Mouse (Mus musculus) hindbrain, embryonic 14.5 days (tissue): ENCODE measurements at regions not wholly inside any gene's neighbourhood (a gene's known extent, or its start where the extent isn't known, plus 50 kb on each side); places are given as distances from the start of the nearest gene placed in this dataset.
"Not testable (repeated sequence)": the region's sequence is repeated elsewhere in the genome, so short reads cannot be mapped to it uniquely, and the experiment has no call there.

ENCODE experiments used
- ATAC-seq: fragments of 200-750 bp; cut with Nextera tagmentation; 2 replicates; pipeline ENCODE4 v1.8.0; 2017; ENCODE audit warnings: moderate number of reproducible peaks, mild to moderate bottlenecking, moderate TSS enrichment, moderate library complexity; ENCODE audit not compliant: low FRiP score
- DNase-seq: peaks from one replicate; pipeline ENCODE4 v3.0.0-alpha.2; 2015; ENCODE audit warnings: low spot score
- H3K27ac ChIP-seq: fragments of 300-500 bp; sonication (generic); 2 replicates; pipeline ENCODE4 v1.5.1; 2014; ENCODE audit warnings: mild to moderate bottlenecking, moderate library complexity
- H3K27me3 ChIP-seq: fragments of 300-500 bp; sonication (generic); 2 replicates; pipeline ENCODE4 v1.6.1; 2014; ENCODE audit warnings: mild to moderate bottlenecking, low read length, mixed read lengths; ENCODE audit not compliant: control insufficient read depth, insufficient read depth
- H3K36me3 ChIP-seq: fragments of 300-500 bp; sonication (generic); replicated peaks from 2 replicates; pipeline ENCODE4 v1.6.1; 2014; ENCODE audit not compliant: control insufficient read depth, insufficient read depth
- H3K4me1 ChIP-seq: fragments of 300-500 bp; sonication (generic); replicated peaks from 2 replicates; pipeline ENCODE4 v1.6.1; 2014; ENCODE audit warnings: antibody characterized with exemption, low read length, mixed read lengths; ENCODE audit not compliant: control insufficient read depth, insufficient read depth
- H3K4me2 ChIP-seq: fragments of 300-500 bp; sonication (generic); replicated peaks from 2 replicates; pipeline ENCODE4 v1.6.1; 2014; ENCODE audit warnings: mild to moderate bottlenecking, moderate library complexity
- H3K4me3 ChIP-seq: fragments of 300-500 bp; sonication (generic); replicated peaks from 2 replicates; pipeline ENCODE4 v1.5.1; 2014; ENCODE audit warnings: mild to moderate bottlenecking, low read length
- H3K9ac ChIP-seq: fragments of 300-500 bp; sonication (generic); 2 replicates; pipeline ENCODE4 v1.6.1; 2014
- H3K9me3 ChIP-seq: fragments of 300-500 bp; sonication (generic); 2 replicates; pipeline ENCODE4 v1.6.1; 2016; ENCODE audit warnings: low read length; ENCODE audit not compliant: control insufficient read depth
- WGBS: fragments of 180-500 bp; shearing (Covaris S2); extraction: QIAGEN DNeasy Blood & Tissue Kit; methylation state at CpG from one replicate; pipeline ENCODE4 v1.1.7; 2014; 5-methylcytosine and 5-hydroxymethylcytosine counted together

DNA sequence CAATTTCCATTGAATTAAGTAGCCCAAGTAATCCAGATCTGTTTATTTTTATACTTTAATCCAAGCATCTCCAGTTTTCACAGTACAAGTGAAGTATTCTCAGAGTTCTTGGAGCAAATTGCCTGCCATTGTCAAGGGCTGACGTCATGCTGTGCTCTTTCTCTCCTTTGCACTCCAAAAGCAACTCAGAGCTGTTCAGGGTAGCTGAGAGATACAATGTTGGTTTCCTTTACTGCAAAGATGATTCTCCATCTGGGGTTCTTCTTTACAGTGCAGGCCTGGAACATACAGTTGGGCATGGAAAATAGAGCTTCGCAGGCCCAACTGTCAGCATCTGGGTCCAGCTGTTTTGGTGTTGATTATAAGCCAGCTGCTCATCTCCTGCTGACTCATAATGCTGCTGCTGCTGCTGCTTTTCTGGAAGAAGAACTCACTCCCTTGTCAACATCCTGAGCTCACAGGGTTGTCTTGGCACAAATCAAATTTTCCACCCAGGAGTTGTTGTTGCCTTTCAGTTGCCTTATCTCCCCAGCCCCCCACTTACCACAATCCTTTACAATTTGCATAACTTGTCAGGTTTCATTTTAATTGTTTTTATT, 454.7 kb upstream of the Slc5a7 start:
- no peak overlapping the region for H3K27ac ChIP-seq
- no peak for DNase-seq
- H3K9me3 ChIP-seq = no peaks in the 10 kb centered on the region
- peak; percentile 34; the same call in 1 of the 2 replicates for ATAC-seq
- no peaks in the 10 kb centered on the region for H3K4me1 ChIP-seq
- 35% methylated on average over 2 of the region's 2 CpGs for WGBS
- H3K27me3 ChIP-seq = no peaks in the 10 kb centered on the region
- H3K4me3 ChIP-seq = no peak overlapping the region
- no peak overlapping the region for H3K9ac ChIP-seq
- H3K4me2 ChIP-seq = no peak overlapping the region
- no peaks in the 10 kb centered on the region for H3K36me3 ChIP-seq

DNA sequence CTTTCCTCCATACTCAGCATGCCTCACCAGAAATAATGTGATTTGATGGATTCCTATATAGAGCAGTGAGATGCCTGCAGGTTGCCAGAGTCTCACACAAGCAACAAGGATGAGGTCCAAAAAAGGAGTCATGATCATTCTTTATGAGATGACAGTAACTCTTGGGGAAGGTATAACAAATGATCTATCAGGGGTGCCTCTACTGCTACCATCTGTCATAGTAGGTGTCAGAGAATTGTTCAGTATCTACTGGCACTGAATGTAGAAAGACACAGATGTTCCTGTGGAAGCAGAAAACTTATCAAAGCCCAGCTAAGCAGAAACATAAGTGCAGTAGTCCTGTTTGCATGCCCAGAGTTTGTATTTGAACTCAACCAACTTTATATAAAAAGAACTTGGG, 454.1 kb upstream of the Slc5a7 start:
- Histone ChIP-seq H3K9ac (no peak overlapping the region), H3K4me3 (no peak overlapping the region), H3K4me2 (no peak overlapping the region), H3K4me1 (no peaks in the 10 kb centered on the region), H3K36me3 (no peaks in the 10 kb centered on the region), H3K27me3 (no peaks in the 10 kb centered on the region), H3K9me3 (no peaks in the 10 kb centered on the region), H3K27ac (no peak overlapping the region)
- no peak for DNase-seq
- 0 out of 2 replicates have a peak, but pooled peaks have one; percentile 37 for ATAC-seq

DNA sequence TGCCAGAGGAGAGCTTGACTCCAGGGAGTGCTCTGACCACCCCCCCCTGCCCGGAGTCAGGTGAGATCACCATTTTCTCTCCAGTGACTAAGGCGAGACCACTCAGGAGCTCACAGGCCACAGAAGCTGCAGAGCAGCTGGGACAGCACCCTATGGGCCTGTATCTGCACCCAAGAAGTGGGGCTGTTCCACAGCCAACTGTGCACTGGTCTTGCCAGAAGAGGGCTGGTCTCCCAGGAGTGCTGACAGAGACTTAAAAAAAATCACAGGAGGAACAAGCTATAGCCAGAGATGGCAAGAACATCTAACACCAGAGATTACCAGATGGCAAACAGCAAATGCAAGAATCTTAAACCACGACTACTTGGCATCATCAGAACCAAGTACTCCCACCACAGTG, 437.0 kb upstream of the Slc5a7 start:
- ATAC-seq = no peak
- 70% methylated on average over 3 of the region's 3 CpGs for whole genome bisulfite sequencing

DNA sequence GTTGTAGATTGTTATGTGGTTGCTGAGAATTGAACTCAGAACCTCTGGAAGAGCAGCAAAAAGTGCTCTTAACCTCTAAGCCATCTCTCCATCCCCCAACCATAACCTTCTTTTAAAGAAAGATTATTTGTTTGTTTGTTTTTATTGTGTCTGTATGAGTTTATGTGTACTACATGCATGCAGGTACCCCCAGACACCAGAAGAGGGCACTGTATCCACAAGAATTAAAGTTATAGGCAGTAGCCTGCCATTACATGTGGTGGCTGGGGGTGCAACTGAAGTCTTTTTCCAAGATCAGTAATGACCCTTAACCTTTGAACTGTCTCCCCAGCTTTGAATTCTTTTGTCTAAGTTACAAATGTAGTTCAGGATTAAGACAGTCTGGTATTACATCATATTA, 428.8 kb upstream of the Slc5a7 start:
- ATAC-seq (no peak), DNase-seq (no peak)
- no peaks in the 10 kb centered on the region for H3K4me1 ChIP-seq
- no peak overlapping the region for H3K27ac ChIP-seq
- no peak overlapping the region for H3K9ac ChIP-seq
- no peaks in the 10 kb centered on the region for H3K27me3 ChIP-seq
- no peaks in the 10 kb centered on the region for H3K9me3 ChIP-seq
- H3K36me3 ChIP-seq = no peaks in the 10 kb centered on the region
- no peak overlapping the region for H3K4me2 ChIP-seq
- no peak overlapping the region for H3K4me3 ChIP-seq

More for the DNA sequence above, 437.0 kb upstream of the Slc5a7 start:
- no peaks in the 10 kb centered on the region for H3K4me1 ChIP-seq
- H3K4me2 ChIP-seq = no peak overlapping the region
- H3K27ac ChIP-seq = no peak overlapping the region
- no peak for DNase-seq
- H3K9me3 ChIP-seq = no peaks in the 10 kb centered on the region
- H3K4me3 ChIP-seq = no peak overlapping the region
- H3K9ac ChIP-seq = no peak overlapping the region
- no peaks in the 10 kb centered on the region for H3K36me3 ChIP-seq
- no peaks in the 10 kb centered on the region for H3K27me3 ChIP-seq

DNA sequence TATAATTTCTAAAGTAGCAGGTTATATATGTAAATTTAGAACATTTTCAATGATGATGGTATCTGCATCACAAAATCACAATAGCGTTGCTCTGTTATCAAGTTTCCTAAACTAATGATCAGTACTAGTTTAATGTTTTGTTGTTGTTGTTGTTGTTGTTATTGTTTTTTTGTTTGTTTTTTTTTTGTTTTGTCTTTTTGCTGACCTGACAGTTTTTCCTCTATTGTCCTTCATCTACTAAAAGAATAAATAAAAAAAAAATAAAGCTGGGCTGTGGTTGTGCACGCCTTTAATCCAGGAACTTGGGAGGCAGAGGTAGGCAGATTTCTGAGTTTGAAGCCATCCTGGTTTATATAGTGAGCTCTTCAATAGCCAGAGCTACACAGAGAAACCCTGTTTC, 427.9 kb upstream of the Slc5a7 start:
- 97% methylated on average over 2 of the region's 2 CpGs for WGBS
- ATAC-seq = no peak
- no peak overlapping the region for H3K9ac ChIP-seq

DNA sequence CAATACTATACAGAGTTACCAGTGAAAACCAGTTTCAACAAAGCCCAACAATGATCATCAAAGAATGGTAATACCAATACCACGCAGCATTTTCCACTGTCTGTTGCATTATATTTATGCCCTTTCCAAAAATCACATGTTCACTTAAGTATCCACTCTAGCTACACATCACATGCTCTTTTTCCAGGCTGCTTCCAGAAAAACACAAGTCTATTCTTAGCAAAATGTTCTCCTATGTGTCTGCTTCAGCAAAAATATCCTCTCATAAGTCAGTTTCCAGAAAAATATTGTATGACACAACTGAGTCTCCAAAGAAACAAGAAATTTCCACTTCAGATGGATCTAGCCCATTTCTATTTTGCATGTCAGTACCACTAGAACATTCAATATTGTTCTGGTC, 414.2 kb upstream of the Slc5a7 start:
- H3K27ac ChIP-seq = no peak overlapping the region
- DNase-seq = no peak
- no peak overlapping the region for H3K4me3 ChIP-seq
- no peaks in the 10 kb centered on the region for H3K27me3 ChIP-seq
- H3K4me1 ChIP-seq = no peaks in the 10 kb centered on the region
- no peaks in the 10 kb centered on the region for H3K36me3 ChIP-seq
- no peak overlapping the region for H3K4me2 ChIP-seq
- no peaks in the 10 kb centered on the region for H3K9me3 ChIP-seq
- ATAC-seq = no peak
- no peak overlapping the region for H3K9ac ChIP-seq
- 82% methylated on average over 1 of the region's 1 CpGs for WGBS

More for the DNA sequence above, 427.9 kb upstream of the Slc5a7 start:
- Histone ChIP-seq H3K9me3 (no peaks in the 10 kb centered on the region), H3K27me3 (no peaks in the 10 kb centered on the region), H3K4me1 (no peaks in the 10 kb centered on the region), H3K4me2 (no peak overlapping the region), H3K27ac (no peak overlapping the region), H3K4me3 (no peak overlapping the region), H3K36me3 (no peaks in the 10 kb centered on the region)
- DNase-seq = no peak

DNA sequence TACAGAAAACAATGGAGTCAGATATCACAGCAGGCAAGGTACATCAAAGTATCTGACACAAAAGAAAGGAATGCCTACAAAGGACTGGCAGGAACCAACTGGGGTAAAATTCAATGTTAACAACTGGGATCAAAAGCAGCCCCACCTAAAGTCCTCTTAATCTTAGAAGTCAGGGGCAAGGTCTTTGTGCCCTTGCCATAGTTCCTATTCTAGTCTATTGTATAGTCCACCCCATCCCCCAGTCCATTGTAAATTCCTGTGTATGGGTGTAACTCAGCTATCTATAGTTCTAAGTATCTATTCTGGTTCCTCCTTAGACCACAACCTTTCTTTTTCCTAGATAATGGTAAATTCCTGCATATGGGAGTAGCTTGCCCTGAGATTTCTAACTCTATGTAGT, 409.0 kb upstream of the Slc5a7 start:
- not testable (repeated sequence) for H3K9ac ChIP-seq, DNase-seq, H3K27ac ChIP-seq, H3K4me1 ChIP-seq, H3K36me3 ChIP-seq, ATAC-seq, H3K4me2 ChIP-seq, H3K9me3 ChIP-seq, H3K4me3 ChIP-seq, H3K27me3 ChIP-seq

DNA sequence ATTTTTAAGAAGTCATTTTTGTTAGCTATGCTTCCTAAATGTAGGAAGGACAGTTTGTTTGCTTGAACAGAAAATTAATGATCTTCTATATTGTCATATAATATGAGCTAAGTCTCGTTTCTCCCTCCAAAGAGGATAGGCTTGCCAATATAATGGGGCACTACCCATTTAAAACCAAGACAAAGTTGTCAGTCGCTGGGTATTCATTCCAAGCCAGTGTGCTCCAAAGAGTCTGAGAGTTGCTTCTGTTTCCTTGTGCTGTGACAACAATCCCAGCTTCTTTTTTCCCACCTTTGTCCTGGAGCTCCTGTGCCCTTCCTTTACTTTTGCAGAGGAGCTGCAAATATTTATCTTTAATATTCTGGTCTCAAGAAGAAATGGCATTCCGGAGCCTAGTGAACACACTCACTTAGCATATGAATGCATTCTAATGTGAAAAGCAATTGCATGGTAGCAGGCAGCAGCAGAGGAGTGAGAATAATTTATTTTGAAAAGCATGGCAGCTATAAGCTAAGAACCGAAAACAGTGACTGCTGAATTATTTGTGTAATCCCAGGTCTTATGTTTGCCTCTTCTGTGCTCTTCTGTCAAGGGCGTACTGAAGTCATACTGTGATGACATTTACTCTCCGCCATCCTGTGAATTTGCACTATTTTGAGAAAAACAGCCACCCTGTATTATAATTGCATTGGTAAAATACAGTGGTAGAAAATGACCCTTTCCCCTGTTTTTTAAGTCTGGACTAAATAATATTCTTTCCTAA, 402.7 kb upstream of the Slc5a7 start:
- H3K4me1 ChIP-seq = no peaks in the 10 kb centered on the region
- H3K9me3 ChIP-seq = no peaks in the 10 kb centered on the region
- no peak overlapping the region for H3K27ac ChIP-seq
- ATAC-seq (peak; percentile 40; the same call in 1 of the 2 replicates), DNase-seq (no peak)
- no peak overlapping the region for H3K4me3 ChIP-seq
- no peaks in the 10 kb centered on the region for H3K27me3 ChIP-seq
- H3K4me2 ChIP-seq = no peak overlapping the region
- no peaks in the 10 kb centered on the region for H3K36me3 ChIP-seq
- no peak overlapping the region for H3K9ac ChIP-seq
- 27% methylated on average over 6 of the region's 6 CpGs for WGBS

DNA sequence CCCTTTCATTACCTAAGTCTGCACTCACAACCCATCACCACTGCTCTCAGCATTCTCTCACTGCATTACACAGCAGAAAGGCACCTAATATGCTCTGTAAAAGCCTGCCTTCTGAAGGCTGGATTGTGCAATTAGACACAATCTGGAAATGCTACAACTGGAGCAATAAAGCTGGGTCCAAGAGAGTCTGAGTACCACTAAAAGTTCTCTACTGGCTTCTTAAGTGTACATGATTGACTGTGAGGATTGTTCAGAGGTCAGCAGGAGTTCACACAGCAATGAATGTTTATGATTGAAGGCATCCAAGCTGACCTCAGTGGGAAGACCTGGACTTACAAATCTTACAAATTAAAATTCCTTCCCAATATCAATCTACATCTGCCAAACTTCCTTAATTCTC, 395.8 kb upstream of the Slc5a7 start:
- H3K9me3 ChIP-seq = no peaks in the 10 kb centered on the region
- H3K27me3 ChIP-seq = no peaks in the 10 kb centered on the region
- H3K36me3 ChIP-seq = no peaks in the 10 kb centered on the region
- H3K4me2 ChIP-seq = no peak overlapping the region
- DNase-seq (no peak), ATAC-seq (no peak)
- no peak overlapping the region for H3K4me3 ChIP-seq
- no peak overlapping the region for H3K9ac ChIP-seq
- H3K4me1 ChIP-seq = no peaks in the 10 kb centered on the region
- no peak overlapping the region for H3K27ac ChIP-seq
